Mouse (Mus musculus) NIH3T3 (cell line): ENCODE measurements around the gene Pprc1.
A peak's percentile ranks its signal among the peaks of the same experiment; 100 is the strongest.

Experiments
- DNase-seq: peaks from one replicate; pipeline ENCODE4 v3.0.0-alpha.2; 2012; ENCODE audit warnings: low read depth

Pprc1 gene

GRCm38 (mm10) chr19:46033911-46034310, 10.8 kb upstream of the Pprc1 start:
- no peak for DNase-seq

- DNase-seq = no peak
Measured at GRCm38 (mm10) chr19:46035971-46036370, 8.7 kb upstream of the Pprc1 start.

GRCm38 (mm10) chr19:46036477-46037242, 8.0 kb upstream of the Pprc1 start:
- DNase-seq = peak; percentile 54

GRCm38 (mm10) chr19:46037243-46037924, 7.3 kb upstream of the Pprc1 start:
- DNase-seq = peak; percentile 42

GRCm38 (mm10) chr19:46037925-46038850, 6.5 kb upstream of the Pprc1 start:
- DNase-seq = no peak

- DNase-seq = peak; percentile 34
Measured at GRCm38 (mm10) chr19:46038851-46039260, 5.8 kb upstream of the Pprc1 start.

- DNase-seq = peak; percentile 97
Measured at GRCm38 (mm10) chr19:46039478-46039877, 5.2 kb upstream of the Pprc1 start.

- DNase-seq = no peak
Measured at GRCm38 (mm10) chr19:46040149-46040902, 4.4 kb upstream of the Pprc1 start.

- DNase-seq = peak; percentile 29
Measured at GRCm38 (mm10) chr19:46041299-46041932, 3.3 kb upstream of the Pprc1 start.

GRCm38 (mm10) chr19:46041933-46042475, 2.7 kb upstream of the Pprc1 start:
- peak; percentile 94 for DNase-seq

GRCm38 (mm10) chr19:46042476-46043011, 2.1 kb upstream of the Pprc1 start:
- DNase-seq = peak; percentile 76

- peak; percentile 75 for DNase-seq
Measured at GRCm38 (mm10) chr19:46043380-46043779, 1.3 kb upstream of the Pprc1 start.

GRCm38 (mm10) chr19:46044993-46045695, 458 bp downstream of the Pprc1 start, which contains the start of gene Ldb1:
TSS of gene Ldb1 (minus strand) at chr19:46045214.
- DNase-seq = peak; percentile 86

- DNase-seq = peak; percentile 72
Measured at GRCm38 (mm10) chr19:46045696-46046311, 1.1 kb downstream of the Pprc1 start.

- DNase-seq = no peak
Measured at GRCm38 (mm10) chr19:46046621-46047025, 1.9 kb downstream of the Pprc1 start.

GRCm38 (mm10) chr19:46047426-46047825, 2.7 kb downstream of the Pprc1 start:
- no peak for DNase-seq

- DNase-seq = no peak
Measured at GRCm38 (mm10) chr19:46049129-46049528, 4.4 kb downstream of the Pprc1 start.

- no peak for DNase-seq
Measured at GRCm38 (mm10) chr19:46050462-46050861, 5.8 kb downstream of the Pprc1 start.

- no peak for DNase-seq
Measured at GRCm38 (mm10) chr19:46055752-46056387, 11.2 kb downstream of the Pprc1 start.
